Mouse (Mus musculus) left cerebral cortex, postnatal 10 days (tissue): Measurements from ENCODE around the gene Vsig10l. TPM values are rescaled to one million over a fixed set of nuclear protein-coding genes. Genes with fewer than 3 reads are reported as not detected.

Source experiments
- DNase-seq, 2 experiments: peaks; one replicate each; pipeline ENCODE4 v3.0.0; 2021 to 2022; ENCODE audit warnings: low spot score in 2 of 2, mixed read lengths in 1 of 2; ENCODE audit errors: extremely low spot score in 1 of 2
- intact Hi-C: fragments of 180-260 bp; cut with DNase I; formaldehyde crosslinking; loops from one replicate; pipeline ENCODE4 v1.15.1; 2025
- total RNA-seq, 2 experiments: library from RNA; stranded (reverse); gene quantifications; 2 replicates each; pipeline ENCODE4 v1.2.3; 2021

The Vsig10l gene
- total RNA-seq, 2 experiments from 2014 or later, result 4.4 TPM

- intact Hi-C loops, result no loop called here
Measured at GRCm38 (mm10) chr7:43451726-43452125, 11.2 kb upstream of the Vsig10l start.

GRCm38 (mm10) chr7:43452609-43453008, 10.3 kb upstream of the Vsig10l start:
- DNase-seq, result no peak
- intact Hi-C loops, result no loop called here

More at GRCm38 (mm10) chr7:43451726-43452125, 11.2 kb upstream of the Vsig10l start:
- no peak for DNase-seq

- DNase-seq, result no peak
- intact Hi-C loops, result no loop called here
Measured at GRCm38 (mm10) chr7:43453599-43454355, 9.2 kb upstream of the Vsig10l start.

GRCm38 (mm10) chr7:43454371-43454770, 8.6 kb upstream of the Vsig10l start:
- intact Hi-C loops, result no loop called here
- DNase-seq, result no peak

- intact Hi-C loops, result loop anchor here (10.0 kb wide), 1 partner anchor 179 kb away; no protein-coding TSS in a partner anchor
- DNase-seq, result no peak
Measured at GRCm38 (mm10) chr7:43463976-43464375, 1.0 kb downstream of the Vsig10l start.

GRCm38 (mm10) chr7:43464864-43465343, 2.0 kb downstream of the Vsig10l start:
- intact Hi-C loops, result loop anchor here (10.0 kb wide), 1 partner anchor 180 kb away; no protein-coding TSS in a partner anchor
- peak in 1 of 2 experiments; percentile 50 for DNase-seq

GRCm38 (mm10) chr7:43465344-43466098, 2.6 kb downstream of the Vsig10l start:
- intact Hi-C loops, result loop anchor here (10.0 kb wide), 1 partner anchor 181 kb away; no protein-coding TSS in a partner anchor
- DNase-seq, result peak; percentile 81 to 94

- intact Hi-C loops, result loop anchor here (10.0 kb wide), 1 partner anchor 181 kb away; no protein-coding TSS in a partner anchor
- peak; percentile 55 to 93 for DNase-seq
Measured at GRCm38 (mm10) chr7:43466099-43466694, 3.2 kb downstream of the Vsig10l start.

- no peak for DNase-seq
- intact Hi-C loops, result no loop called here
Measured at GRCm38 (mm10) chr7:43470373-43470772, 7.4 kb downstream of the Vsig10l start.

- intact Hi-C loops, result no loop called here
- no peak for DNase-seq
Measured at GRCm38 (mm10) chr7:43475706-43476105, 12.8 kb downstream of the Vsig10l start.

- no peak for DNase-seq
- intact Hi-C loops, result no loop called here
Measured at GRCm38 (mm10) chr7:43476376-43476775, 13.4 kb downstream of the Vsig10l start.

- intact Hi-C loops, result no loop called here
- no peak for DNase-seq
Measured at GRCm38 (mm10) chr7:43481191-43481590, 18.2 kb downstream of the Vsig10l start.

GRCm38 (mm10) chr7:43482090-43482716, 19.3 kb downstream of the Vsig10l start:
- intact Hi-C loops, result no loop called here
- DNase-seq, result peak in 1 of 2 experiments; percentile 76

GRCm38 (mm10) chr7:43483236-43483635, 20.3 kb downstream of the Vsig10l start:
- no peak for DNase-seq
- intact Hi-C loops, result no loop called here

GRCm38 (mm10) chr7:43488646-43489045, 25.7 kb downstream of the Vsig10l start:
- intact Hi-C loops, result no loop called here
- DNase-seq, result peak in 1 of 2 experiments; percentile 65

GRCm38 (mm10) chr7:43489631-43490125, 26.7 kb downstream of the Vsig10l start, which contains the start of gene Iglon5:
Gene Iglon5, minus strand, starts transcription at chr7:43490075.
- intact Hi-C loops, result loop anchor here (10.0 kb wide), 1 partner anchor 205 kb away; no protein-coding TSS in a partner anchor
- DNase-seq, result peak in 1 of 2 experiments; percentile 58

- peak; percentile 60 to 91 for DNase-seq
- intact Hi-C loops, result loop anchor here (10.0 kb wide), 1 partner anchor 205 kb away; no protein-coding TSS in a partner anchor
Measured at GRCm38 (mm10) chr7:43490182-43490584, 27.2 kb downstream of the Vsig10l start.

GRCm38 (mm10) chr7:43490861-43491260, 27.9 kb downstream of the Vsig10l start:
- DNase-seq, result no peak
- intact Hi-C loops, result loop anchor here (10.0 kb wide), 1 partner anchor 206 kb away; no protein-coding TSS in a partner anchor
